Mouse (Mus musculus) kidney, embryonic 15.5 days (tissue): ENCODE results near the gene Azgp1. TPM values are rescaled to one million over a fixed set of nuclear protein-coding genes. Genes with fewer than 3 reads are reported as not detected.
"Not testable (repeated sequence)": the region's sequence is repeated elsewhere in the genome, so short reads cannot be mapped to it uniquely, and the experiment has no call there.

ENCODE experiments used
- ATAC-seq: fragments of 200-750 bp; cut with Nextera tagmentation; replicated peaks from 2 replicates; pipeline ENCODE4 v1.8.0; 2017; ENCODE audit warnings: moderate TSS enrichment; ENCODE audit not compliant: low FRiP score
- H3K27ac ChIP-seq: fragments of 300-500 bp; sonication (generic); 2 replicates; pipeline ENCODE4 v1.5.1; 2015; ENCODE audit warnings: mild to moderate bottlenecking, inconsistent platforms
- H3K27me3 ChIP-seq: fragments of 300-500 bp; sonication (generic); 2 replicates; pipeline ENCODE4 v1.6.1; 2015; ENCODE audit warnings: inconsistent platforms
- H3K36me3 ChIP-seq: fragments of 300-500 bp; sonication (generic); 2 replicates; pipeline ENCODE4 v1.6.1; 2015; ENCODE audit warnings: inconsistent platforms
- H3K4me1 ChIP-seq: fragments of 300-500 bp; sonication (generic); 2 replicates; pipeline ENCODE4 v1.6.1; 2015; ENCODE audit warnings: inconsistent platforms
- H3K4me2 ChIP-seq: fragments of 300-500 bp; sonication (generic); 2 replicates; pipeline ENCODE4 v1.6.1; 2015; ENCODE audit warnings: moderate library complexity, mild to moderate bottlenecking, inconsistent platforms
- H3K4me3 ChIP-seq: fragments of 300-500 bp; sonication (generic); replicated peaks from 2 replicates; pipeline ENCODE4 v1.5.1; 2015; ENCODE audit warnings: mild to moderate bottlenecking, inconsistent platforms
- H3K9ac ChIP-seq: fragments of 300-500 bp; sonication (generic); 2 replicates; pipeline ENCODE4 v1.6.1; 2015; ENCODE audit warnings: mild to moderate bottlenecking, inconsistent platforms
- H3K9me3 ChIP-seq: fragments of 300-500 bp; sonication (generic); replicated peaks from 2 replicates; pipeline ENCODE4 v1.6.1; 2016; ENCODE audit warnings: inconsistent platforms
- WGBS: fragments of 180-500 bp; shearing (Covaris S2); methylation state at CpG from one replicate; pipeline ENCODE4 v1.1.7; 2015; ENCODE audit warnings: mixed read lengths; 5-methylcytosine and 5-hydroxymethylcytosine counted together
- polyA plus RNA-seq: library from polyadenylated mRNA; unstranded; fragments of >200 nt; fragmentation: Nextera tagmentation; extraction: Ambion mirVana; gene quantifications from 2 replicates; pipeline ENCODE4 v1.2.1, GENCODE M21; 2015

Gene Azgp1
- polyA plus RNA-seq, result not detected in 2 replicates

DNA sequence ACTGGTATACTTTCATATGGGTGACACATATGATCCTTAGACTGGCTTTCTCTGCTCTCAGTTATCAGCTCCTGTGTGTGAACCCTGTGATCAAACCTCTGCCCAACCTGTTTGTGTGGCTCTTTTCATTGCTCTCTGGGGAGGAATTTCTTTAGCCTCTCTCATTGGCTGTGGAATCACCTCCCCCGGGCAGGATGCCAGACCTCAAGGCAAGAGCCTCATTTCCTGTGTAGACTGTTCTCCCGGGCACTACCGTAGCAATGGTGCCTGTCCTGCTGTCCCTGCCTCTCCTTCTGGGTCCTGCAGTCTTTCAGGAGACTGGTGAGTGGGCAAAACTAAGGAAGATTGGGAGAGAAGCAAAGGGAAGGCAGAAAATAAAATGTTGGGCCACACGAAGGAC, at the start of gene Azgp1:
Gene Azgp1, plus strand, starts transcription at position 221 of the 400 bp plus-strand sequence.
- Histone ChIP-seq H3K27me3 (0 out of 2 replicates have a peak, but pooled peaks cover 4% of the 10 kb centered on the region), H3K4me2 (no peak within 1 kb of the TSS), H3K9ac (no peak within 1 kb of the TSS), H3K36me3 (no peaks in the 10 kb centered on the region), H3K4me3 (no peak within 1 kb of the TSS), H3K4me1 (no peaks in the 10 kb centered on the region), H3K9me3 (no peaks in the 10 kb centered on the region), H3K27ac (no peak within 1 kb of the TSS)
- no peak for ATAC-seq
- 61% methylated on average over 4 of the region's 4 CpGs for WGBS

DNA sequence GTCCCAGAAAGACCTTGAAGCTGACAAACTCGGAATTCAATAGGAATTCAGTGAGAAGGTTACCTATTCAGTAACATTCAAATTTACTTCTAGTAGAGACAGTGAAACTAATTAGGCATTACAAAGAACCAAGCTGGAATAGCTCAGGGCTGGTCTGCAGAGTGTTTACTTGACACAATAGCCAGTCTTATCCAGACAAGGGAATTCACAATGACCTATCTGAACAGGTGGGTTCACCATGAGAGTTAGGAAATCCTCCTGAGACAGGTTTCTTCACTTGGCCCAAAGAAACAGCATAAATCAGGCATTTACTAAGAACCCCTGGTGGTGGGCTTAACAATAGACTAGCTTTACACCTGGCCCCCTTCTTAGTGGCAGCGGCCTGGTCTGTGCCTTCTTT, 47.4 kb upstream of the Azgp1 start:
- H3K27me3 ChIP-seq, H3K9me3 ChIP-seq, H3K4me2 ChIP-seq, H3K4me1 ChIP-seq, H3K27ac ChIP-seq, H3K36me3 ChIP-seq, H3K4me3 ChIP-seq, ATAC-seq, H3K9ac ChIP-seq: not testable (repeated sequence)
- WGBS, result 72% methylated on average over 2 of the region's 2 CpGs

DNA sequence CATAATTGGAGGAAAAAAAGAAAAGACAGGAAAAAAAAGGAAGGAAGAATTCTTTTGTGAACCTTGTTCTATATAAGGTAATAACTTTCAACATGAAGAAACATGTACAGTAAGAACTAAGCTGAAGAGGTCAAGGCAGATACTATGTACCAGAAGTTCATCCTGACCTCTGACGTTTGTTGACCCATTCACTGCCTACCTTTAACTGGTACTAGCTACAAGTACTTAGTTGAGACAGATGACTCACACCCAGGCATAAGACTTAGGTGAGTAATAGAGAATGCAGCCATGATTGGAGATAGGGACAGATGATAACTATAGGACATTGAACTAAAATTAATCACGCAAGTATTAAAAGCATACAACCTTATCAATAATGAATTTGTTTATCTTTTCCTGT, 44.8 kb upstream of the Azgp1 start:
- 86% methylated on average over 2 of the region's 2 CpGs for WGBS
- no peak for ATAC-seq
- no peaks in the 10 kb centered on the region for H3K4me1 ChIP-seq

DNA sequence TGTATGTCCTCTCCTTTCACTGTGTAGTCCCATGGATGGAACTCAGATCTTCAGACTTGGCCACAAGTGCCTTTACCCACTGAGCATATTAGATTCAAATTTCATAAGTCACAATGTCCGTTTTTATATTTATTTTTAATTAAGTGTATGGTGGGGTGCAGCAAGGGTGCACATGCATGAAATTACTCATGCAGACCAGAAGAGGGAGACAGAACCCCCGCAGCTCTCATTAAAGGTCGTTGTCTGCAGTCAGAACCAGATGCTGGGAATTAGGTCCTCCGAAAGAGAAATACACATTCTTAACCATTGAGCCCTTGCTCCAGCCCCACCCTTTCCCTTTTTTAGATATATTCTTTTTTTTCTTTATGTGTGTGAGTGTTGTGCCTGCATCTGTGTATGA, 44.1 kb upstream of the Azgp1 start:
- Histone ChIP-seq H3K9ac (no peak overlapping the region), H3K4me2 (no peak overlapping the region), H3K9me3 (no peaks in the 10 kb centered on the region), H3K4me3 (no peak overlapping the region), H3K27me3 (no peaks in the 10 kb centered on the region), H3K36me3 (no peaks in the 10 kb centered on the region), H3K4me1 (no peaks in the 10 kb centered on the region), H3K27ac (no peak overlapping the region)
- WGBS, result 72% methylated on average over 4 of the region's 4 CpGs
- no peak for ATAC-seq

More for the DNA sequence above, 44.8 kb upstream of the Azgp1 start:
- Histone ChIP-seq H3K36me3 (no peaks in the 10 kb centered on the region), H3K9me3 (no peaks in the 10 kb centered on the region), H3K9ac (no peak overlapping the region), H3K4me3 (no peak overlapping the region), H3K27me3 (no peaks in the 10 kb centered on the region), H3K4me2 (no peak overlapping the region), H3K27ac (no peak overlapping the region)

DNA sequence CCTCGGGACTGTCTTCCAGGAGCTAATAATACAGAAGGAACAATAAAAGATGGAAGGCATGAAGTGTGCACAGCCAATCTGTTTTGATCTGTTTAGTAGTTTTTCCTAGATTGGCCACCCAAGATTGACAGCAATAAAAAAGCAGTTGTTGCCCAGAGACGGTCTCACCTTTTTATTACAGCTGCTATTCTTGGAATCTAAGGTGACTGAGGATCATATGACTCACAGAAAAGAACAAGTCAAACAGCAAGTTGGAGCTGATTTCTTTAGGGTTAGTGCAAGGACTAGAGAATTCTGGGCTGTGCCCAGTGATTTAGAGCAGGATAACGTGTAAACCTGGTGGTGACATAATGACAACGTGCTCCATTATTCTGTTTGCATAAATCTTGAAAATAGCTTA, 40.4 kb upstream of the Azgp1 start:
- Histone ChIP-seq H3K4me3 (no peak overlapping the region), H3K27ac (no peak overlapping the region), H3K9me3 (no peaks in the 10 kb centered on the region), H3K36me3 (no peaks in the 10 kb centered on the region), H3K4me1 (no peaks in the 10 kb centered on the region), H3K4me2 (no peak overlapping the region), H3K9ac (no peak overlapping the region), H3K27me3 (no peaks in the 10 kb centered on the region)
- ATAC-seq, result no peak
- 57% methylated on average over 4 of the region's 4 CpGs for WGBS

DNA sequence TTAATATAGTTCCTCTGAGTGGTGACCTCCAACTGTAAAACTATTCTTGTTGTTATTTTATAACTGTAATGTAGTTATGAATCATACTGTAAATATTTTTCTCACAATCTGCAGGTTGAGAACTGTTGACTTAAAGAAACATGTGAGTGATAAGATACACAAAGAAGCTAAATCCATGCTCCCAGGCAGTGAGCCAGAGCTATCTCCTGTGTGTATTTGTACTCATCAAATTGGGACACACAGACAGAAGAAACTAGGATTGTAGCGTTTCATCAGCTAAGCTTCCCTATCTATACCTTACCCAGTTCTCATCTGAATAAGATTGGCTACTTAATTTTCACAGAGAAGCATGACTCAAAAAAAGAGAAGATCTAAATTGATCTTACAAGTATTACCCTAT, 38.2 kb upstream of the Azgp1 start:
- no peaks in the 10 kb centered on the region for H3K27me3 ChIP-seq
- H3K4me2 ChIP-seq, result no peak overlapping the region
- H3K4me3 ChIP-seq, result no peak overlapping the region
- ATAC-seq, result no peak
- 95% methylated on average over 1 of the region's 1 CpGs for WGBS
- no peaks in the 10 kb centered on the region for H3K36me3 ChIP-seq
- no peak overlapping the region for H3K9ac ChIP-seq
- no peak overlapping the region for H3K27ac ChIP-seq
- H3K9me3 ChIP-seq, result no peaks in the 10 kb centered on the region
- no peaks in the 10 kb centered on the region for H3K4me1 ChIP-seq

DNA sequence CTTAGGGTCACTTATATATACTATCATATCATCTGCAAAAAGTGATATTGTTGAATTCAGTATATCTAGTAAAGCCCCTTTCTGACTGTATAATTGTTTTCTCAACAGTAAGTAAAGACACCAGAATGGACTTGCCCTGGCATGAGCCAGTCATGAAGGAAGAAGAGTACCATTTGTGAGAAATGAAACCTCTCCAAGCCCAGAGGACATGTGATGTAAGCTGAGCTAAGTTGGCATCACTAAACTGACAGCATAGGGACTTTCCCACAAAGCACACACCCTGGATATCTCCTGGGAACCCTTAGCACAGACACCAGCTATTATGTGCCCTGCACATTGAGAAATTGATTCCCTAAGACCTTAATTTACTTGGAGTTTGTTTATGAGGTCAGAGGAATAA, 34.0 kb upstream of the Azgp1 start:
- Histone ChIP-seq H3K27ac (no peak overlapping the region), H3K4me1 (no peaks in the 10 kb centered on the region), H3K4me3 (no peak overlapping the region), H3K9me3 (no peaks in the 10 kb centered on the region), H3K9ac (no peak overlapping the region), H3K36me3 (no peaks in the 10 kb centered on the region), H3K4me2 (no peak overlapping the region), H3K27me3 (no peaks in the 10 kb centered on the region)
- ATAC-seq, result no peak

DNA sequence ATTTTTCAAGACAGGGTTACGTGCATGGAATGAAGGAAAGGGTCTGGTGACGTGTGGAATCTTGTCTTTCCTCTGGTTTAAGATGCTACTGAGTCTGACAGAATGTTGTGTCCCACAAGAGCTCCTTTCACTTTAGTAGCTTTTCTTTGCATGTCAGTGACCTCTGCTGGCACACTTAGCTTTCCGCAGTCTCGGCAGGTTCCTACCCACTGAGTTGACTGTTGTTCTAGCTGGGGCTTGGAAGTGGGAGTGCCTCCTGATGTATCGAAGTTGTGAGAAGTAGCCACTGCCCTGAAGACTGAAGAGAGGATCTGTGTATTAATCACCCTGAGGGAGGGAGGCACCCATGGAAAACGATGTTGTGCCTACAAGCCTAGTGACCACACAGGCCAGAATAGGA, 30.1 kb upstream of the Azgp1 start:
- Histone ChIP-seq H3K4me2 (no peak overlapping the region), H3K4me1 (no peaks in the 10 kb centered on the region), H3K27ac (no peak overlapping the region), H3K27me3 (no peaks in the 10 kb centered on the region), H3K36me3 (no peaks in the 10 kb centered on the region), H3K9ac (no peak overlapping the region), H3K4me3 (no peak overlapping the region), H3K9me3 (no peaks in the 10 kb centered on the region)
- no peak for ATAC-seq
- 22% methylated on average over 6 of the region's 6 CpGs for WGBS

DNA sequence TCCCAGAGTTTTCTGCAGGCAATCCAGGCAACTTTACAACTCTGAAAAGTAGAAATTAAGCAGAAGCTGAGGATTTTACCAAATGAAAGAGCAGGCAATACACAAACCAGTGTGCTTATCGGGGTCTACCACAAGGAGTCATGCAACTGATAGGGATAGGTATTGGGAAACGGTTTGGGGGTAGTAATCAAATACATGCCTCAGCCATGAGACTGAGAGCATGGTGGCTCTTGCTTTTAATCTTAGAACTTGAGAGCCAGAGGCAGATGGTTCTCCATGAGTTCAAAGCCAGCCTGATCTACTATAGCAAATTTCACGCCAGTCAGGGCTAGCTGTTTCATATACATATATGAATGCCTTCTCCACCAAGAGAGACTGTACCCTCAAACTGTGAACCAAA, 24.9 kb upstream of the Azgp1 start:
- H3K27ac ChIP-seq, result no peak overlapping the region
- H3K9me3 ChIP-seq, result no peaks in the 10 kb centered on the region
- H3K36me3 ChIP-seq, result no peaks in the 10 kb centered on the region
- no peak overlapping the region for H3K4me2 ChIP-seq
- no peaks in the 10 kb centered on the region for H3K4me1 ChIP-seq
- no peak for ATAC-seq
- no peaks in the 10 kb centered on the region for H3K27me3 ChIP-seq
- no peak overlapping the region for H3K4me3 ChIP-seq
- no peak overlapping the region for H3K9ac ChIP-seq
- WGBS, result 87% methylated on average over 3 of the region's 3 CpGs

DNA sequence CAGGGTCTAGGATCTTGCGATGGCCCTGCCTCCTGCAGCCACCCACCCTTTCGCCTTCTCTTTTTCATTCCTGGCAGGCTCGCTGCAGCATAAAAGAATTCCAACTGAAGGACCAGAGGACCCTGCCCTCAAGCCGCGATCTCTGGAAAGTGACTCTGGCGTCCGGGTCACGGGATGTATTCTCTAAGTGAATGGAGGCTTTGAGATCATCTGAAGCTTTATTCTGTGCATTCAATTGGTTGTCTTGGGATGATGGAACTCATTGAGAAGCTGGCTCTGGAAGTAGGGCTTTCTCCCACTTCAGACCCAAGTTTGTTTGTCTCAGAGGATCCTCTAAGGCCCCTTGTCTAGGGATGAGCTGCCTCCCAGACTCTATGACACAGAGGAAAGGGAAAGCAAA, 18.4 kb upstream of the Azgp1 start, which contains the start of gene Gjc3:
Gene Gjc3, minus strand, starts transcription at position 154 of the 400 bp plus-strand sequence.
- H3K4me3 ChIP-seq, result no peak within 1 kb of the TSS
- no peak within 1 kb of the TSS for H3K27ac ChIP-seq
- H3K36me3 ChIP-seq, result no peaks in the 10 kb centered on the region
- WGBS, result 84% methylated on average over 8 of the region's 8 CpGs
- H3K4me1 ChIP-seq, result no peaks in the 10 kb centered on the region
- H3K27me3 ChIP-seq, result no peaks in the 10 kb centered on the region
- H3K9me3 ChIP-seq, result no peaks in the 10 kb centered on the region
- H3K9ac ChIP-seq, result no peak within 1 kb of the TSS
- ATAC-seq, result no peak
- H3K4me2 ChIP-seq, result no peak within 1 kb of the TSS

DNA sequence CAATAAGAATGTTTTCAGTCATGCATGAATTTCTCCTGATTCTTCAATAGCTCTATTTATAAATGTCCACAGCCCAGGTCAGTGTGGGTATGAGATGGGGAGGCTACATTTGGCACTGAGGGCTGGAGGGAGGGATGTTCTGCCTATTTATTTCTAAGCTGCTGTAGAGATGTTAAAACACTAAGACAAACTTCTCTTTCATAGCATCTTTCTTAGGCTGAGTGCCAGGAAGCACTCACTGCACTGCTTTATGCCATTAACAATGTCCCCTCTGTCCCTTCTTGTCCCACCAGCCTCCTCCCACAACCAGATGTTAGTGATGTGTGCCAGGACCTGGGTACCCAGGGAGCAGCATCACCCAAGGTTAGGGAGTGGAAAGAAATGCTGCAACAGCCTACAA, 14.8 kb upstream of the Azgp1 start:
- Histone ChIP-seq H3K4me2 (no peak overlapping the region), H3K36me3 (no peaks in the 10 kb centered on the region), H3K27me3 (no peaks in the 10 kb centered on the region), H3K4me1 (no peaks in the 10 kb centered on the region), H3K27ac (no peak overlapping the region), H3K4me3 (no peak overlapping the region), H3K9me3 (no peaks in the 10 kb centered on the region), H3K9ac (no peak overlapping the region)
- ATAC-seq, result no peak

DNA sequence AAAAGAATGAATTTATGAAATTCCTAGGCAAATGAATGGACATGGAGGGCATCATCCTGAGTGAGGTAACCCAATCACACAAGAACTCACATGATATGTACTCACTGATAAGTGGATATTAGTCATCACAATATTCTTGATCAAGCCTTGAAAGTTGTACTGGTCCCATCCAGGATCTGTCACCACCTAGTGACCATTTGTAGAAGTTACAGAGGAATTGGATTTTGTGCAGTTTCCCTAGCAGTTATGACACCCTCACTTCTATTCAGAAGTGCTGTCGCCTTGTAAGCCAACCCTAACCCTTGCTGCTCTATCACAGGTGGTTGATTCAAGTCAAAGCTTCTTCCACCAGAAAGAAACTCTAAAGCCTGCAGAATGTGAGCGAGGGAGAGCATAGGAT, 8.2 kb upstream of the Azgp1 start:
- H3K36me3 ChIP-seq, result no peaks in the 10 kb centered on the region
- ATAC-seq, result no peak
- no peak overlapping the region for H3K27ac ChIP-seq
- H3K4me3 ChIP-seq, result no peak overlapping the region
- H3K4me1 ChIP-seq, result no peaks in the 10 kb centered on the region
- H3K9ac ChIP-seq, result no peak overlapping the region
- H3K4me2 ChIP-seq, result no peak overlapping the region
- no peaks in the 10 kb centered on the region for H3K9me3 ChIP-seq
- no peaks in the 10 kb centered on the region for H3K27me3 ChIP-seq
- 73% methylated on average over 2 of the region's 2 CpGs for WGBS

DNA sequence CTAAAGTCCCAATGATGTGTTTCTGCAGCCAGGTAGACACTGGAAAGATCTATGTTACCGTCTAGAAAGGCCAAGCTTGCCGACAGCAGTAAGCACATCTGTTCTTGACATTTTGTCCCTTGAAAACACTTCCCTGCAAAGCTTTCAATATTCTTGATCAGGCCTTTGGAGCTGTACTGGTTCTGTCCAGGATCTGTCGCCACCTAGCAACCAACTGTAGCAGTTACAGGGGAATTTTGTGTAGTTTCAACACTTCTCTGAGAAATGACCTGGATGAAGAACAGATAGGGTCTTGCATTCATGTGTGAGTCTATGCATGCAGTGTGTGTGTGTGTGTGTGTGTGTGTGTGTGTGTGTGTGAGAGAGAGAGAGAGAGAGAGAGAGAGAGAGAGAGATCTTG, 7.6 kb upstream of the Azgp1 start:
- Histone ChIP-seq H3K27ac (no peak overlapping the region), H3K4me1 (no peaks in the 10 kb centered on the region), H3K9me3 (no peaks in the 10 kb centered on the region), H3K36me3 (no peaks in the 10 kb centered on the region), H3K4me2 (no peak overlapping the region), H3K9ac (no peak overlapping the region), H3K4me3 (no peak overlapping the region), H3K27me3 (no peaks in the 10 kb centered on the region)
- WGBS, result 56% methylated on average over 3 of the region's 3 CpGs
- ATAC-seq, result no peak
